Mouse (Mus musculus) E14TG2a.4 (cell line): ENCODE measurements around the gene Sdccag8.
A peak's percentile ranks its signal among the peaks of the same experiment; 100 is the strongest.

ENCODE experiments used
- H3K27me3 ChIP-seq: 2 replicates; pipeline ENCODE4 v1.6.1; 2014; ENCODE audit warnings: low read length, control low read depth; ENCODE audit not compliant: insufficient read depth
- H3K36me3 ChIP-seq: 2 replicates; pipeline ENCODE4 v1.6.1; 2014; ENCODE audit warnings: low read length, control low read depth; ENCODE audit not compliant: insufficient read depth
- H3K4me1 ChIP-seq: replicated peaks from 2 replicates; pipeline ENCODE4 v1.6.1; 2014; ENCODE audit warnings: low read depth, low read length, control low read depth
- H3K4me3 ChIP-seq: replicated peaks from 2 replicates; pipeline ENCODE4 v1.5.1; 2014; ENCODE audit warnings: mild to moderate bottlenecking, low read length
- H3K9me3 ChIP-seq: 2 replicates; pipeline ENCODE4 v1.6.1; 2014; ENCODE audit warnings: low read length, control low read depth
- CTCF ChIP-seq: conservative IDR thresholded peaks from 2 replicates; pipeline ENCODE4 v1.5.1; 2014; ENCODE audit warnings: low read length
- NANOG ChIP-seq: IDR thresholded peaks from 2 replicates; pipeline ENCODE4 v1.6.1; 2014; ENCODE audit warnings: borderline replicate concordance, low read length, mixed read lengths
- POU5F1 ChIP-seq: IDR thresholded peaks from 2 replicates; pipeline ENCODE4 v1.6.1; 2014; ENCODE audit warnings: low read length, borderline replicate concordance

The Sdccag8 gene

GRCm38 (mm10) chr1:176814591-176815062, at the start of gene Sdccag8:
Gene Sdccag8 (plus strand): TSS chr1:176814660.
- Histone ChIP-seq H3K9me3 (no peaks in the 10 kb centered on the region), H3K4me1 (peaks cover 27% of the 10 kb centered on the region), H3K4me3 (peak within 1 kb of the TSS; percentile 96), H3K36me3 (no peaks in the 10 kb centered on the region), H3K27me3 (no peaks in the 10 kb centered on the region)
- TF ChIP-seq POU5F1 = no peak
- TF ChIP-seq CTCF = no peak
- no peak for TF ChIP-seq NANOG

GRCm38 (mm10) chr1:176774533-176774932, 39.9 kb upstream of the Sdccag8 start:
- Histone ChIP-seq H3K27me3 (no peaks in the 10 kb centered on the region), H3K36me3 (peaks cover 30% of the 10 kb centered on the region), H3K4me1 (no peaks in the 10 kb centered on the region), H3K4me3 (no peak overlapping the region), H3K9me3 (no peaks in the 10 kb centered on the region)
- no peak for TF ChIP-seq NANOG
- TF ChIP-seq CTCF = no peak
- TF ChIP-seq POU5F1 = no peak

DNA sequence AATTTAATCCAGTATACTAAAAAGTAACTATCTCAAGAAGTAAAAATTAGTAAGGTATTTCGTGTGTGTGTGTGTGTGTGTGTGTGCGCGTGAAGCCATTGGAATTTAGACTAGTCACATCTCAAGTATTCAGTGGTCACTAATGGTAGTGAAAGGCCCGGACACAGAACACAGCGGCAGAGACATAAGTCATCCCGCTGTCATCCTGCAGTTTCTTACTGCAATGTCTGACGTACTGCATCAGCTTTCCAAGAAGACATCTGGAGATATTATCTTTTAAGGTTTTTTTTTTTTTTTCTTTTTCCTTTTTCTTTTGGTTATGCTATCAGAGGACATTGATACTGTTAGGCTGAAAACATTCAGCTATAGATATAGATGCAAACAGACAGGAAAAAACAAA, 25.1 kb upstream of the Sdccag8 start:
- no peaks in the 10 kb centered on the region for H3K4me1 ChIP-seq
- H3K27me3 ChIP-seq = no peaks in the 10 kb centered on the region
- no peak overlapping the region for H3K4me3 ChIP-seq
- no peaks in the 10 kb centered on the region for H3K9me3 ChIP-seq
- TF ChIP-seq NANOG (no peak), POU5F1 (no peak), CTCF (no peak)
- peaks cover 22% of the 10 kb centered on the region for H3K36me3 ChIP-seq

DNA sequence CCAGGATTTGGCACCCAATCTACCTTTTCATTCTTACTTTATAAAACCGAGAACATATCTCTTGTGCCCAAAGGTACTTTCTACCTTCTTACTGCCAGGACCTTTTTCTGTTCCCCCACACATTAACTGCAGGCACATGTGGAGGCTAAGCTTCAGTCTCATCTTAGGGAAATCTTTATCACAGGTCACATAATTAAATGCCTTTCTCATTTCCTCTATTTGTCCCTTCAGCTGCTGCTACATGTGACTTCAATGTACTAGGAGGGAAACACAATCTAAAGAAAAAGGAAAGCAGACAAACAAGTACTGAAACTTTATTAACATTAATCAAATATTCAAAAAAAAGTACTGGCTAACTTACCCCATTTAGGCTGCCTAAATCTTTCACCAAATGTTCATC, 22.3 kb upstream of the Sdccag8 start:
- Histone ChIP-seq H3K36me3 (peaks cover 17% of the 10 kb centered on the region), H3K4me3 (no peak overlapping the region), H3K27me3 (no peaks in the 10 kb centered on the region), H3K9me3 (no peaks in the 10 kb centered on the region), H3K4me1 (no peaks in the 10 kb centered on the region)
- TF ChIP-seq CTCF (no peak), POU5F1 (no peak), NANOG (no peak)

DNA sequence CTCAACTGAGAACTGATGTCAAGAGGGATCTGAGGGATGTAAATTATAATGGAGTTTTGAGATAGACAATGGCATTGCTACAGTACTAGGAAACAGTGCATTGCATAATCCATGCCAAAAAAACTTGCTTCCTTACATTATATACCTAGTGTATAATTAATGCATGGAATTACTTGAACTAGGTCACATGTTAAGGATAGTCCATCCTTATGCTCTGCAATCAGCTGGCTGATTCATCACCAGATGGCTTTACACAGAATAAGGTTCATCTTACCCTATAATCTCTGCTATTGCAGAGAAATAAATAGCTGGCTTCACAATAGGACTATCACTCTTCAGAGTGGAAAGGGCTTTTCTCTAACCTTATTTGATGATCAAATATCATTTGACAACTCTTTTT, 15.8 kb upstream of the Sdccag8 start:
- no peaks in the 10 kb centered on the region for H3K9me3 ChIP-seq
- no peaks in the 10 kb centered on the region for H3K4me1 ChIP-seq
- H3K4me3 ChIP-seq = no peak overlapping the region
- no peak for TF ChIP-seq NANOG
- TF ChIP-seq POU5F1 = no peak
- no peak for TF ChIP-seq CTCF
- no peaks in the 10 kb centered on the region for H3K27me3 ChIP-seq
- H3K36me3 ChIP-seq = no peaks in the 10 kb centered on the region

- TF ChIP-seq CTCF (no peak), NANOG (no peak)
- Histone ChIP-seq H3K9me3 (no peaks in the 10 kb centered on the region), H3K4me3 (no peak overlapping the region), H3K4me1 (peaks cover 11% of the 10 kb centered on the region), H3K27me3 (no peaks in the 10 kb centered on the region), H3K36me3 (no peaks in the 10 kb centered on the region)
Observed at GRCm38 (mm10) chr1:176800728-176801365, 13.6 kb upstream of the Sdccag8 start.

- Histone ChIP-seq H3K4me3 (no peak overlapping the region), H3K9me3 (no peaks in the 10 kb centered on the region), H3K36me3 (no peaks in the 10 kb centered on the region), H3K27me3 (no peaks in the 10 kb centered on the region), H3K4me1 (peaks cover 28% of the 10 kb centered on the region)
- no peak for TF ChIP-seq NANOG
Observed at GRCm38 (mm10) chr1:176810161-176810560, 4.3 kb upstream of the Sdccag8 start.

- H3K4me3 ChIP-seq = no peak overlapping the region
- H3K4me1 ChIP-seq = peaks cover 34% of the 10 kb centered on the region
- no peaks in the 10 kb centered on the region for H3K27me3 ChIP-seq
- H3K9me3 ChIP-seq = no peaks in the 10 kb centered on the region
- TF ChIP-seq NANOG (no peak), POU5F1 (no peak), CTCF (no peak)
- H3K36me3 ChIP-seq = no peaks in the 10 kb centered on the region
Observed at GRCm38 (mm10) chr1:176811892-176812291, 2.6 kb upstream of the Sdccag8 start.
